Mouse (Mus musculus) heart, adult 2 months (tissue): ENCODE data around the gene Hadh. TPM values are rescaled to one million over a fixed set of nuclear protein-coding genes. Genes with fewer than 3 reads are reported as not detected.

Source experiments
- DNase-seq, 2 experiments: peaks; one replicate each; pipeline ENCODE4 v3.0.0; 2021
- H3K27ac ChIP-seq: fragments of 200-600 bp; 2 replicates; pipeline ENCODE4 v1.8.1; 2022
- H3K27me3 ChIP-seq: fragments of 200-500 bp; 2 replicates; pipeline ENCODE4 v1.6.1; 2012; ENCODE audit warnings: mild to moderate bottlenecking, low read length, inconsistent platforms, mixed read lengths; ENCODE audit not compliant: control insufficient read depth, insufficient read depth
- H3K36me3 ChIP-seq: fragments of 200-500 bp; 2 replicates; pipeline ENCODE4 v1.6.1; 2012; ENCODE audit warnings: low read length, inconsistent platforms; ENCODE audit not compliant: control insufficient read depth, insufficient read depth
- H3K4me1 ChIP-seq: fragments of 200-500 bp; 2 replicates; pipeline ENCODE4 v1.6.1; 2011; ENCODE audit warnings: low read length; ENCODE audit not compliant: control insufficient read depth, insufficient read depth
- H3K4me3 ChIP-seq: fragments of 200-600 bp; 2 replicates; pipeline ENCODE4 v1.8.1; 2022
- H3K79me2 ChIP-seq: fragments of 200-500 bp; replicated peaks from 2 replicates; pipeline ENCODE4 v1.6.1; 2012; ENCODE audit warnings: mild to moderate bottlenecking, inconsistent platforms, low read length, moderate library complexity, mixed read lengths; ENCODE audit not compliant: control insufficient read depth, insufficient read depth
- H3K9ac ChIP-seq: fragments of 200-500 bp; 2 replicates; pipeline ENCODE4 v1.6.1; 2012; ENCODE audit warnings: low read depth, mild to moderate bottlenecking, control low read depth, inconsistent platforms, low read length, mixed read lengths
- CTCF ChIP-seq: fragments of 200-600 bp; IDR thresholded peaks from 2 replicates; pipeline ENCODE4 v1.8.1; 2022; ENCODE audit warnings: antibody characterized with exemption, mild to moderate bottlenecking, moderate library complexity
- EP300 ChIP-seq: fragments of 200-500 bp; IDR thresholded peaks from 2 replicates; pipeline ENCODE4 v1.6.1; 2011; ENCODE audit warnings: low read depth, low read length, control low read depth; ENCODE audit not compliant: insufficient read depth
- POLR2A ChIP-seq: fragments of 200-500 bp; IDR thresholded peaks from 2 replicates; pipeline ENCODE4 v1.6.1; 2011; ENCODE audit warnings: mild to moderate bottlenecking, low read depth, low read length, control low read depth; ENCODE audit not compliant: insufficient read depth
- WGBS: fragments of 180-500 bp; shearing (Covaris S2); methylation state at CpG from one replicate; pipeline ENCODE4 v1.1.7; 2018; 5-methylcytosine and 5-hydroxymethylcytosine counted together
- intact Hi-C: fragments of 180-260 bp; cut with DNase I; formaldehyde crosslinking; loops from one replicate; pipeline ENCODE4 v1.15.1; 2025
- polyA plus RNA-seq: library from polyadenylated mRNA; depleted of rRNA; stranded (reverse); fragments of >200 nt; gene quantifications from 2 replicates; pipeline ENCODE4 v1.2.3, GENCODE M21; 2012
- total RNA-seq, 2 experiments: library from RNA; stranded (reverse); gene quantifications; 2 replicates each; pipeline ENCODE4 v1.2.3; 2021

The Hadh gene
- total and polyA plus RNA-seq, 3 experiments, result 619 to 774 (median 648) TPM

DNA sequence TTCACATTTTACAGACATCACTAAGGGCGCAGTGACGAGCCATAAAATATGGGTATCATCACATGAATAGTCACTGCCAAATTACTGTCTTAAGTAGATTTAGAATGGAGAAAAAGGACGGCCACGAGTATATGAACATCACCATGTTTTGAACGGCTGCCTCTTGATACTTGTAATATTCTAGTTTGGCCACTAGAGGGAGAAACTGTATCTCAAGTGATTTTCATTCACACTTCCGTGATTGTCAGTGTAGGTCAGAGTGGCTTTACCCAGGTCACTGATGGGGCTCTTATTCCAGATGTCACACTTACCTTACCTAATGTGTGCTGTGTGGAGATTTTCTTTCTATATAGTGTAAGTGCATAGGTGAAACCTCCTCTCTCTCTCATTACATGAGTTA lies 28.0 kb upstream of the Hadh start:
- H3K27me3 ChIP-seq, result no peaks in the 10 kb centered on the region
- H3K9ac ChIP-seq, result no peak overlapping the region
- peak; percentile 94; the same call in 1 of the 2 replicates for TF ChIP-seq CTCF
- no peak for TF ChIP-seq EP300
- DNase-seq, result no peak
- no peak overlapping the region for H3K27ac ChIP-seq
- WGBS, result 8% methylated on average over 6 of the region's 6 CpGs
- no peaks in the 10 kb centered on the region for H3K4me1 ChIP-seq
- intact Hi-C loops, result loop anchor here (5.0 kb wide), 1 partner anchor 252 kb away; no protein-coding TSS in a partner anchor
- no peaks in the 10 kb centered on the region; the same call in 1 of the 2 replicates for H3K36me3 ChIP-seq
- H3K4me3 ChIP-seq, result no peak overlapping the region
- no peaks in the 10 kb centered on the region for H3K79me2 ChIP-seq

GRCm38 (mm10) chr3:131299078-131299477 lies 27.2 kb upstream of the Hadh start:
- no peak overlapping the region for H3K4me3 ChIP-seq
- H3K36me3 ChIP-seq, result no peaks in the 10 kb centered on the region; the same call in 1 of the 2 replicates
- no peak for DNase-seq
- no peaks in the 10 kb centered on the region for H3K79me2 ChIP-seq
- H3K9ac ChIP-seq, result no peak overlapping the region
- TF ChIP-seq CTCF, result no peak
- TF ChIP-seq POLR2A, result no peak
- TF ChIP-seq EP300, result no peak
- H3K27me3 ChIP-seq, result no peaks in the 10 kb centered on the region
- WGBS, result 63% methylated on average over 9 of the region's 9 CpGs
- no peaks in the 10 kb centered on the region for H3K4me1 ChIP-seq
- no peak overlapping the region for H3K27ac ChIP-seq
- intact Hi-C loops, result no loop called here

DNA sequence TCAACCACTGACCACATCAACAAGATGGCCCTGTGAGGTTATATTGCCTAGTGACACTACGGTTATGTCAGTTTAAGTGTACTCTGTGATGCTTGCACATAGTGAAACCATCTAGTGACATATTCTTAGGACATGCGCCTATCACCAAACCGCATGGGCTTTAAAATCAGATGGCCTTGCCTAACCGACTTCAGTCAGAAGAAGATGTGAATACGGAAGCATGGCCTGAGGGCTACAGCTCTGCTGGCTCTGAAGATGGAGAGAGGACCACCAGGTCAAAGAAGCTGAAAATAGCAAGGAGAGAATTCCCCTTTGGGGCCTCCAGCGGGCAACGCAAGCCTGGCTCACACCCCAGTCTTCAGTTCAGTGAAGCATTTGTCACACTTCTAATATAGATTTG lies 25.0 kb upstream of the Hadh start:
- intact Hi-C loops, result no loop called here
- no peak overlapping the region for H3K4me3 ChIP-seq
- H3K9ac ChIP-seq, result no peak overlapping the region
- DNase-seq, result no peak
- 77% methylated on average over 7 of the region's 7 CpGs for WGBS
- TF ChIP-seq POLR2A (no peak), CTCF (no peak), EP300 (no peak)
- no peaks in the 10 kb centered on the region for H3K4me1 ChIP-seq
- H3K36me3 ChIP-seq, result no peaks in the 10 kb centered on the region; the same call in 1 of the 2 replicates
- no peak overlapping the region for H3K27ac ChIP-seq
- no peaks in the 10 kb centered on the region for H3K79me2 ChIP-seq
- no peaks in the 10 kb centered on the region for H3K27me3 ChIP-seq

DNA sequence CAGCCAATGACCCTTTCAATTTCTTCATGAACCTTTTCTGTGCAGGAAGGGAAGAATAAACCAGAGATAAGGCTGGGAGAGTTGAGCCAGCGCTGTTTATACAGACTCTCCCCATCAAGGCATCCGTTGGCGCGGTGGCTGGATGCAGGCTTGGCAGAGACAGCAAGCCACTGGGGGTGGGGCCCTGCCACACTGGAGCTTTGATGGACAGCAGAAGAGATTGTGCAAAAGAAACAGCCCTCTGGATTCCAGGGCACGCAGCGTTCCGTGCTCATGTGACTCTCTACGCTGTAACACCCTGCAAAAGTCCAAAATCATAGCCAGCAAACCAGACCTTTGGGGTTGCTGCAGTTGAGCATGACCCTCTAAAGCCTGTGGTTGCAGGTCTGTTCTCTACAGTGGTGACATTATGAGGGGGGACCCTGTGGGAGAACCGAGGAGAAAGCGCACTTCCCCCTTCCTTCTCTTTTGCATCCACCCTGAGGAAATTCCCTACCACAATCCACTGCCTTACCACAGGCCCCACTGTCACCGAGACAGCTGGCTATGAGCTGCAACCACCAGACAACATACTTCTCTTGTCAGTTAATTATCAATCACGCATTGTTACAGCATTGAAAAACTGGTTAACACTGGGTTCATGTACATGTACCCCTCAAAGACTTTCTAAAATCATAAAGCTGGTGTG lies 23.8 kb upstream of the Hadh start:
- Histone ChIP-seq H3K4me3 (no peak overlapping the region), H3K4me1 (no peaks in the 10 kb centered on the region), H3K79me2 (no peaks in the 10 kb centered on the region), H3K27ac (no peak overlapping the region), H3K9ac (no peak overlapping the region), H3K27me3 (no peaks in the 10 kb centered on the region), H3K36me3 (no peaks in the 10 kb centered on the region; the same call in 1 of the 2 replicates)
- DNase-seq, result peak; percentile 46 to 63
- intact Hi-C loops, result no loop called here
- TF ChIP-seq CTCF (no peak), EP300 (no peak), POLR2A (no peak)
- 46% methylated on average over 12 of the region's 12 CpGs for WGBS

DNA sequence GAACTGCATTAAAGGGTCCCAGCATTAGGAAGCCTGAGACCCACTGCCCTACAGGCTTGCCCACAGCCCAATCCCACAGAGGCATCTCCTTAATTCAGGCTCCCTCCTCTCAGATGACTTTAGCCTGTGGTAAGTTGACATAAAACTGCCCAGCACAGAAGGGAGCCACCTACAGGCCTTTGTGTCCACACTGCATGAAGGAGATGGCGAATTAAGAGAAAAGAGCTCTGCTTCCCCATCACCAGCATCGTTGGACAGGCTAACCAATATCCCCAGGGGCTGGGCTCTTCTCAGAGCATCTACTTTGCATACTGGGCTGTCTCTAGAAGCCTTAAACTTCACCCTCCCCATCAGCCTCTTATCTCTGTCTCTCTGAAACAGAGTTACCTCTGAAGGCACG lies 22.6 kb upstream of the Hadh start:
- Histone ChIP-seq H3K4me1 (no peaks in the 10 kb centered on the region), H3K4me3 (no peak overlapping the region), H3K27me3 (no peaks in the 10 kb centered on the region), H3K9ac (no peak overlapping the region), H3K79me2 (no peaks in the 10 kb centered on the region), H3K36me3 (no peaks in the 10 kb centered on the region; the same call in 1 of the 2 replicates), H3K27ac (no peak overlapping the region)
- DNase-seq, result no peak
- TF ChIP-seq EP300, result no peak
- TF ChIP-seq CTCF, result 0 out of 2 replicates have a peak, but pooled peaks have one; percentile 17
- intact Hi-C loops, result no loop called here
- 44% methylated on average over 3 of the region's 3 CpGs for WGBS

DNA sequence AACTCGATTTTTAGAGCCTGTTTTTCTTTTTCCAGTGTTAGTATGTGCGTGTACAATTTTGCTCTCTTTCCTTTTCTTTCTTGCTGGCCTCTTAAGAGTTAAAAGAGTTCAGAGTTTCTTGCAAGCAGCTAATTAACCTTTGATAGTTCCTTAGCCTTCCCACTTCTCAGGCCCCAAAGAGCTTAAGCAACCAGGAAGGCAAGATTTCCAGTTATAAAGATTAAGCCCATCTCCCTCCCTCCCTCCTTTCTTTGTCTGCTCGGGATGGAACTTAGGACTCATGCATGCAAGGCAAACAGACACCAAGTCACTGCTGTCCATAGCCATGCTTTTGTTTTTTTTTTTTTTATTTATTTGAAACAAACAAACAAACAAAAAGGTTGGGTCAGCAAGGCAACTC lies 21.1 kb upstream of the Hadh start:
- intact Hi-C loops, result no loop called here
- no peaks in the 10 kb centered on the region for H3K4me1 ChIP-seq
- TF ChIP-seq POLR2A, result no peak
- no peak for TF ChIP-seq CTCF
- TF ChIP-seq EP300, result no peak
- WGBS, result 65% methylated on average over 3 of the region's 3 CpGs
- DNase-seq, result no peak
- H3K27me3 ChIP-seq, result no peaks in the 10 kb centered on the region
- H3K4me3 ChIP-seq, result no peak overlapping the region
- H3K9ac ChIP-seq, result no peak overlapping the region
- H3K36me3 ChIP-seq, result no peaks in the 10 kb centered on the region; the same call in 1 of the 2 replicates
- H3K27ac ChIP-seq, result no peak overlapping the region
- no peaks in the 10 kb centered on the region for H3K79me2 ChIP-seq
